Mouse (Mus musculus) T-helper 2 cell (primary cell): ENCODE results near the gene Rxylt1.

Experiments used
- in situ Hi-C: fragments of 300-600 bp; cut with MboI, MseI; formaldehyde crosslinking; loops from one replicate; pipeline ENCODE4 v1.15.1; 2025; ENCODE audit warnings: high pct_unique_total_duplicates

Gene Rxylt1

DNA sequence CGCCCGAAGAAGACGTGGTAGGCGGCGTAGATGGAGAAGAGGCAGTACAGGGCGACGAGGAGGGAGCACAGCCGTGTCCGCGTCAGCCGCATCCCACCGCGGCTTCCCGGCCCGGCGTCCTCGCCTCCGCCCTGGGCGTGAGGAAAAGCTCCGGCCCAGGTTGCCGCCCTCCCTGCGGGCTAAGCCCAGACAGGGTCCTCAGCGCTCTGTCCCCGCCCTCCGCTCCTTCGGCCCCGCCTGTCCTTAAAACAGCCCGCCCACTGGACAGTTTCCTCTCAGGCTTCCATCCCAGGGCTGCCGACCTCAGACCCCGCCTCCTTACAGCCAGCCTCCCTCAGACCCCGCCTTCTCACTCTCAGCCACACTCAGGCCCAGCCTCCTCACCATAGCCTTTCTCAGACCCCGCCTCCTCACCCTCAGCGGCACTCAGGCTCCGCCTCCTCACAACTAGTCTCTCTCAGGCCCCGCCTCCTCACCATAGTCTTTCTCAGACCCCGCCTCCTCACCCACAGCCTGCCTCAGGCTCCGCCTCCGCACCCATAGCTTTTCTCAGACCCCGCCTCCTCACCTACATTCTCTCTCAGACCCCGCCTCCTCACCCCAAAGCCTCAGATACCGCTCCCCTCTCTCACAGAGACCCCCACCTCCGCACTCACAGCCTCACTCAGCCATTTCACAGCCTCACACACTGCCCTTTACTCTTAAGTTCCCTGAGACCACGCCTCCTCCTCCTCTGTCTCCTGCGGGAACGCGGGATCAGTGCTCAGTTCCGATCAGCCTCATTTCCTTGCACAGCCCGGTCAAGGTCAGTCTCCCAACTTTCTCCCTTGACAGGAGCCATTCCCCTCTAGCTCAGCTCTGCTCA is at the start of gene Rxylt1:
TSS of gene Rxylt1 (minus strand) at position 392 of the 865 bp plus-strand sequence.
- in situ Hi-C loops: loop anchor here (10.0 kb wide), 1 partner anchor 1902 kb away; no protein-coding TSS in a partner anchor

DNA sequence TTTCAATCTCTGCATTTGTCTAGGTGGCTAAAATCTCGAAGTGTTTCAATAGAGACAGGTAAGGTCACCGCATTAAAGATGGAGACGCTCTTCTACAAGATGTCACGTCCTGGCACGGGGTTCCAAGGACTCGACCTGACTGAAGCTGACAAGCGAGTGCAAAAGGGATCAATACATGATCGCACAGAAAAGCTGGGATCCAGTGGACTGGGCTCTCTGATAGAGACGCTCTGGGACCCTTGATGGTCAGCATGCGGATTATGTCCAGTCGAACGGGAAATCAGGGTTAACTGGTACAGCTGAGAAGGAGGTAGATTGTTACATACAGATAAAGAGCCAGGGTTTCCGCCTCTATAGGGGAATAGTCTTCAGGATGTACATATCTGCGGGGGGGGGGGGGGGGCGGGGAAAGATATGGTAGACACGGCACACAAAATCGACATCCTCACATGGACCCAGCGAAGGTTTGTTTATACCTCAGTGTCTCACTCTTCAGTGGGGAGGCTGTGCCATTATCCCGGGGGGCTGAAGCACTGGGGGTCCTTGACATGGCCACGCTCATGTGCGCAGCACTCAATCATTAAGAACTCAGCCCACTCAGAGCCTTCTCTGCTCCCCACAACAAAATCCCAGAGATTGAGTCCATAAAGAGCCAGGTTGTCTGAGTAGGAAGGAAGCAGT is 24.3 kb upstream of the Rxylt1 start:
- in situ Hi-C loops: no loop called here

DNA sequence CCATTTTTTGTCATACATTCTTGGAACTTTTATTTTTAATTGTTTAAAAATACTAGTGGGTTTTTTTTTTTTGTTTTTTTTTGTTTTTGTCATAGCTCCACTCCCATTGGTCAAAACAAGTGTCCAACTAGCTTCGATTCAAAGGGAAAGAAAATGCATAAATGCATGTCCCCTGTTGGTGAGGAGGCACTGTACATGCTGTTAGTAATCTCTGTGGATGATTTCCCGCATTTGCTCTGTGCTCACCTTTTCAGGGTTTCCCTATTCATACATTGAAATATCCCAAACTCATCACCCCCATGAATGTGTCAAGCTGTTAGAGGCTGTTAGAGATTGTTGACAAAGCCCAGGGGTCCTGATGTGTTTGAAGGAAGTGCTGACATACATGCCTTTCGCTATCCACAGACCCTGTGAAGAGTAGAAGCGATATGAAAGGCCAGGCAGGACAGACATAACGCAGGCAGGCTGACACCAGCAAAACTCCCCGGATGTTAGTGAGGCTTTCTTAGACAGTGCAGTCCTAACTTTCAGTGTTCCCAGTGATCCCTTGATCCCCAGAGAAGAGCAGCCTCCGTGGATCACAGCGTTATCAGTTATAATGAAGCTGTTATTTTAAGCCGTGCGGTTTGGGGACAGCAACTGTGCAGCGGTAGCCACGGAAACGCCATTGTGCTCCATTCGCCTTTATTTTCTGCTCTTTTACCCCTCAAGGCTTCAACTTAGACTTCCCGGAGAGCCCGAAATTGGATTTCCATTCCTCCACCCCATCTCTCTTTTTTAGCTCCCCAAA is 23.5 kb upstream of the Rxylt1 start:
- in situ Hi-C loops: no loop called here

DNA sequence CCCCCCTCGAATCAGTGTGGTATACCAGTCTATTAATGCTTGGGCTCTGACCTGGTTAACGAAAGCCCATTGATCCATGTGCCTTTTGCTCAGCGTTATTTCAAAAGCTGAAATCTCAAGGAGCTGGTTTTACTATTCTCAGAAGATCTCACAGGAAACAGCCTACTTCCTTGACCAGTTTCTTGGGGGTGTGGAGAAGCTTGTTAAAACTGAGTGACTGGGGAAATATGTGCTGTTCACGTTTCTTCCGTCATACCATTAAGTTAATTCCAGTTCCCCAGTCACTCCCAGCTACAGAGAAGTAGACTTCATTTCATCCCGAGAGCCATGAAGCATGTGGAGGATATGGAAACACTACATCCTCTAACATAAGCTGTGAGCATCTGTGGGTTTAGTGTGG is 22.3 kb upstream of the Rxylt1 start:
- in situ Hi-C loops: no loop called here

DNA sequence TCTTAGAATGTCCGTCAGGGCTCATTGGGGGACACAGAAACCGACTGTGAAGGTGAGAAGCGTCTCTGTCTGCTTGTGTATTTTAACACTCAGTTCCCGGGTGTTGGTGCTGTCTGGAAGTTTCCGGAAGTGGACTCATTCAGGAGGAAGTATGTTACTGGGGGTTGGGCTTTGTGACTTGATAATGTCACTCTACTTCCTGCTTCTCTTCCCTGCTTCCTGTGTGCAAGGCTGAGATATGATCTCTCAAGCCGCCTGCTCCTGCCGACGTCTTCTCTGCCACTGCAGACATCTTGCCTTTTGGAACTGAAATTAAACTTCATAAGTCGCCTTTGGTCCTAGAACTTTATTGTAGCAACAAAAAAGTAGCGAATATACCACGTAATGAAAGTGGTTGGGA is 19.5 kb upstream of the Rxylt1 start:
- in situ Hi-C loops: no loop called here

GRCm38 (mm10) chr10:122106633-122107028 is 9.5 kb upstream of the Rxylt1 start:
- in situ Hi-C loops: loop anchor here (10.0 kb wide), 2 partner anchors 338 to 418 kb away; partner anchors contain the start of gene Avpr1a

DNA sequence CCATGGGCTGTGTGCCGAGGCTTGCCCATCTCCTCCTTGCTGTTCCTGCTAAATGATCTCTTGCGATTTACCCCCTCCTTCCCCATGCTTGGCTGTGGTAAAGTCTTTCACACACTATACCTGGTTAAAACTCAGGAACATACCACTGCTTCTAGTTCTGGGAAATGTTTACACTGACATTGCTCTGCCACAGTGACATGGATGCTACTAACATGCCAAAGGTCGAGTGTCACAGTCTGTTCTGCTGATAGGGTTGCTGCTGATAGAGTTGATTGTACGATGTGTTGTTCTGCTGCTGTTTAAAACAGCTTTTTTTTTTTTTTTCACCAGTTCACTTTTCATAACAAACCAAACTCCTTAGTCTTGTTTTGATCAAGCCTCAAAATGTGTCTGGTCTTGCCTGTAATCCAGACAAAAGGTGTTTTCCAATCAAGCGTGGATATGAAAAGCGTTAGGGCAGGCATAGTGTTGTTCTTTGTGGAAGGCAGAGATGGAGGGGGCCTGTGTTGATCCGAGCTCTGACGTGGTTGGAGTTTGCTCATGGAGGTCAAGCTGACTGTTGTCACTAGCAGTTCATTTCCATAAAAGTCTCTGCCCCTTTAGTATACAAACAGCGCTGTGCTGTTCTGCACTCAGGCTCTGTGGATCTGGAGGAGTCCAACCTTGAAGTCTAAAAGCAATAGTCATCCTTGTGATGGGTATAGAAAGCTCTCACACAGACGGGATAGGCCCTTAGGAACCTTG is 8.9 kb upstream of the Rxylt1 start:
- in situ Hi-C loops: loop anchor here (10.0 kb wide), 2 partner anchors 339 to 419 kb away; partner anchors contain the start of gene Avpr1a

DNA sequence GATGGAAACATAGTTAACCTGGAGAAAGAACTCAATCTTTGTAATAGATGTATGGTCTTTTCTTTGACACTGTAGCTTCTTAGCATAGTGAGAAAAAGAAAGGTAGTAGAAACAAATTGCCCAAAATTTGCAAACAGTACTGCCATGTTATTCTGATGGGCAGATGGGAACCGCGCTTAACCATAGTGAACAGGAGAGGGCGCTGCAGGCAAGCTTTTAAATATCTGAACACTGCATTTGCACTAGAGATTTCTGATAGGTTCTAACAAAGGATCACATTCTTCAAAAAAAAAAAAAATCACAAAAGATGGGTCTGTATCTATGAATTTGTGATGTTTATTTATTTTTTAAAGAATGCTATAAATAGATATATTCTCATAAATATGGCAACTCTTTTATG is 8.2 kb upstream of the Rxylt1 start:
- in situ Hi-C loops: loop anchor here (10.0 kb wide), 2 partner anchors 339 to 419 kb away; partner anchors contain the start of gene Avpr1a

GRCm38 (mm10) chr10:122102675-122103074 is 5.5 kb upstream of the Rxylt1 start:
- in situ Hi-C loops: loop anchor here (10.0 kb wide), 2 partner anchors 342 to 422 kb away; partner anchors contain the start of gene Avpr1a

GRCm38 (mm10) chr10:122096462-122096979 is 650 bp downstream of the Rxylt1 start:
- in situ Hi-C loops: loop anchor here (10.0 kb wide), 1 partner anchor 1902 kb away; no protein-coding TSS in a partner anchor

GRCm38 (mm10) chr10:122090472-122090871 is 6.7 kb downstream of the Rxylt1 start:
- in situ Hi-C loops: loop anchor here (10.0 kb wide), 1 partner anchor 1896 kb away; no protein-coding TSS in a partner anchor

- in situ Hi-C loops: no loop called here
These were observed 15.8 kb downstream of the Rxylt1 start for GRCm38 (mm10) chr10:122081352-122081751.

- in situ Hi-C loops: no loop called here
These were observed 28.0 kb downstream of the Rxylt1 start for GRCm38 (mm10) chr10:122069153-122069552.

DNA sequence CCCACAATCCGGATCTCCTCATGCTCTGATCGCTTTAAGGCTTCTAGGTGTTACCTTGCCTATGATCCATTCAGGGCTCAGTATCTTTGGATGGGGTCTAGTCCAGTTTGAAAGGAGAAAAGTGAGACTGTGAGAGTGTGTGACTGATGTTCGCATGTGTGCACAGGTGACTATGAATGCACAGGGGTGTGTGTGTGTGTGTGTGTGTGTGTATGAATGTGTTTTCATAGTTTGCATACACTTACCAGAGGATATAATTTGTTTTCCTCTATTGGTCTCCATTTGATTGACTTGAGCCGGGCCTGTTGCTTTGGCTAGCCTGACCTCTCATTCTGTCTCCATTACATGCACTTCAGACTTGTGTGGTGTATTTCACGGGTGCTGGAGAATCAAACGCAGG is 41.3 kb downstream of the Rxylt1 start:
- in situ Hi-C loops: no loop called here

- in situ Hi-C loops: no loop called here
These were observed 42.6 kb downstream of the Rxylt1 start for GRCm38 (mm10) chr10:122054535-122054934.

GRCm38 (mm10) chr10:122051831-122052230 is 45.3 kb downstream of the Rxylt1 start:
- in situ Hi-C loops: no loop called here

DNA sequence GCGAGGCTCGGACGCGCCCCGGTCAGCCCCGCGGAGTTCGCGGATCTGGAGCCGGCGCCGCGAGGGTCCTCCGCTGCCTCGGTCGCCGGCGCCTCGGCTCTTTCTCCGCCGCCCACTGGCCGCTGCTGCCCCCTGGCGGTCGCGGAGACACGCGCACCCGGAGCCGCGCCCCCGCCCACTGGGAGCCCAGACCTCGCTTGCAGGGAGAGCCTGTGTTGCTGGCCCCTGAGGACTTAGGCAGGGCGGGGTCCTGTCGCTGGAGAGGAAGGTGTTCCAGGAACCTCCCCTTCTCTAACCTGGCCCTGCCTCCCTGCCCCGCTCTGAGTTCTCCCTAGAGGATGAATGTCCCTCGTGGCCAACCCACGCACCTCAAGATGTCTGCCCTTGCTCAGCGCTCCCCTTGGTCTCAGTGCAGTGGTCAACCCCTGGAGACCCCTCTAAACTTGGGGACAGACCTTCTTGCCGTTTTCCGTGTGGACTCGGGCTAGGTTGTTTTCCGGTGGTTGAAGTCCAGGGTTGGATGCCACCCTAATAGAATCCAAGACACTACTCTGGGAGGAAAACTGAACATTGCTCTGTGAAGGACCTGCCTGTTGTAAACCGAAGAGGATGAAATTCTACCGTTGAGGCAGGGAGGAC is 49.3 kb downstream of the Rxylt1 start:
- in situ Hi-C loops: no loop called here

- in situ Hi-C loops: no loop called here
These were observed 50.1 kb downstream of the Rxylt1 start, which contains the start of gene Srgap1 for GRCm38 (mm10) chr10:122046904-122047726. Gene Srgap1 (minus strand): TSS chr10:122047315.

DNA sequence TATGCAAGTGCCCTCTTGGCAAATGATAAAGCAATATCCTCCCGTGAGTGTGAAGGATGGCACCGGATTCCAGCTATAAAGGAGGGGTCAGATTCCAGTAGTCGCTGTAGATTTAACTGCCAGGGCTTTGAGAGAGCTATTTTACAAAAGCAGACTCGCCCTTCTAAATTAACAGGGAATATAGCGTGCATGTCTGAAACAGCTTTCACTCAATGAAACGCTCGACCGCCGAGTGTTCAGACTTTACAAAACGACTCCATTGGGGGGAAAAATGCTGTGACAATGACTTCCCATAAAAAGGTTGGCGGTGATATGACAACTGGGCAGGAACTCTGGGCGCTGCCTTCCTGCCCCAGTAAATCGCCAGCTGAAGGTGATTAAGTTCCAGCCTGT is 50.7 kb downstream of the Rxylt1 start:
- in situ Hi-C loops: no loop called here
